Mouse (Mus musculus): ENCODE data around the gene Ankrd13d.
A peak's percentile ranks its signal among the peaks of the same experiment; 100 is the strongest.

Ankrd13d gene

GRCm38 (mm10) chr19:4220957-4221743, 61.8 kb downstream of the Ankrd13d start:
- peak in 1 of 2 experiments; percentile 56 for DNase-seq

DNA sequence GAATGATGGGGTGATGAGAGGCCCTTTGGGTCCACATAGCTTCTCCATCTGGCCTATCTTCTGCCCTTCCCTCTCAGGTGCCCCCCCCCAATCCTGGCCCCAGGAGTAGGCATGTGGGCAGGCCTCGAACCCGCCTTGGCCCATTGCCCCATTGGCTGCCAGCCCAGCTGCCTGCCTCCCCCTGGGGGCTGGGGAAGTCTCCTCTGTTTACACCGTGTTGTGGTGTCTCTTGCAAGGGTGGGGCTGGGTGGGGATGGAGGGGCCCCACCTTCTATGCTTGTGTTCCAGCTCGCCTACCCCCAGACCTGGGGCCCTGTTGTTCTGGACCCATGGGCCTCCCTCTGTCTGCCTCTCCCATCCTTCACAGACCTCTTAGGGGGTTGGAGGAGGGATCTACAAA, 62.5 kb downstream of the Ankrd13d start:
- DNase-seq, result peak; percentile 80 to 81

Measured in cerebellum, postnatal 10 days (tissue).